Mouse (Mus musculus): Measurements from ENCODE around the gene Golga2. TPM values are rescaled to one million over a fixed set of nuclear protein-coding genes. Genes with fewer than 3 reads are reported as not detected.

Gene Golga2
- total RNA-seq (2012; rRNA removed) = 21.2 and 23.0 TPM in 2 replicates
- 15.4 and 17.0 TPM in 2 replicates for total RNA-seq (2014; rRNA removed)
- polyA plus RNA-seq (2012; ENCODE audit: insufficient read length, low read depth) = 27.1 and 31.3 TPM in 2 replicates

DNA sequence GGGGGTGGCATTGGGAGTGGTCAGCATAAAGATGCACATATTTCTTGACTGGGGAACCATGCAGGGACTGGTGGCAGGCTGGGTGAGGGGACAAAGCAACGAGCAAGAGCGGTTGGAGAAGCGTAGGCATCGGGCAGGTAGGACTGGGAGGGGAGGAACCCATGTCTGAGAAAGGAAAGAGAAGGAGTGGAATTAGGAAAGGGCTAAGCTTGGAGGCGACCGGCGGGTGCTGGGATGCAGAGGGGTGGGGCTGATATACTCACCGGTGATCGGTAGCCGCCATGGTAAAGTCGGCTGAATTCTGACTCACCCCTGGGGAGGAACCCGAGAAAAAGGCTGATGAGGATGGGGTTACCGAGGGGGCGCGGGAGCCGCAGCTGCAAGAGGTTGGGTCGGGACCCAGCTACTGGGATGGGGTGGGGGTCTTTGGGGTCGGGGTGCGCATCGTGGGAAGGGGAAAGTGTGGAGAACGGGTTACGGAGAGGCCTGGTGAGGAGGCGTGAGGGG is at the start of gene Golga2:
Gene Golga2, plus strand, starts transcription at position 51 of the 507 bp plus-strand sequence.
- H3K4me2 ChIP-seq (ENCODE audit: insufficient read depth, low read depth, poor library complexity, severe bottlenecking) = peak within 1 kb of the TSS; percentile 74

GRCm38 (mm10) chr2:32237571-32237970 is 49.6 kb upstream of the Golga2 start:
- TF ChIP-seq IRF4 (IDR thresholded peaks at IDR 0.05; ENCODE audit: low read depth, low read length) (no peak), TBP (conservative IDR thresholded peaks at IDR 0.05; ENCODE audit: low read depth, low read length) (no peak), SMC3 (IDR thresholded peaks at IDR 0.05; ENCODE audit: low read depth, low read length) (no peak), MAZ (IDR thresholded peaks at IDR 0.05; ENCODE audit: low read depth, low read length) (no peak), KAT2A (IDR thresholded peaks at IDR 0.05; ENCODE audit: insufficient replicate concordance, low read length) (no peak), UBTF (IDR thresholded peaks at IDR 0.05; ENCODE audit: low read depth, low read length) (no peak), GABPA (IDR thresholded peaks at IDR 0.05; ENCODE audit: insufficient replicate concordance, low read depth, low read length) (no peak), MXI1 (IDR thresholded peaks at IDR 0.05; ENCODE audit: low read depth, low read length) (no peak), CTCF (conservative IDR thresholded peaks at IDR 0.05 in 1 of 2, IDR thresholded peaks at IDR 0.05 in 1 of 2; ENCODE audit: low read depth in 2 of 2, low read length in 2 of 2) (no peak), EP300 (IDR thresholded peaks at IDR 0.05; ENCODE audit: low read length) (no peak), NELFE (IDR thresholded peaks at IDR 0.05; ENCODE audit: low read depth, low read length) (no peak), CHD2 (IDR thresholded peaks at IDR 0.05; ENCODE audit: low read length) (no peak), E2F4 (IDR thresholded peaks at IDR 0.05; ENCODE audit: insufficient replicate concordance, low read depth, low read length) (no peak), ZKSCAN1 (IDR thresholded peaks at IDR 0.05; ENCODE audit: borderline replicate concordance, low read depth, low read length) (no peak), USF2 (conservative IDR thresholded peaks at IDR 0.05; ENCODE audit: low read depth, low read length) (no peak)
- peak overlapping the region; percentile 76 for H3K9ac ChIP-seq (ENCODE audit: insufficient read depth, low read depth)
- peak overlapping the region; percentile 55 for H3K4me2 ChIP-seq (ENCODE audit: insufficient read depth, low read depth, poor library complexity, severe bottlenecking)
- H3K27ac ChIP-seq (ENCODE audit: insufficient read depth, low read depth) = no peak overlapping the region
- dilution Hi-C loops (cut with MboI; ENCODE audit: extremely low pct_ligation_motif_present, extremely low pct_unique_long_range_greater_than_20kb, low sequenced_read_pairs) = no loop called here
- H3K27me3 ChIP-seq (replicated peaks) = no peaks in the 10 kb centered on the region
- in situ Hi-C loops (cut with MboI; ENCODE audit: low pct_ligation_motif_present, low pct_unique_long_range_greater_than_20kb, low sequenced_read_pairs) = no loop called here
- peak overlapping the region; percentile 58 to 82 (median 75) for H3K4me3 ChIP-seq (replicated peaks in 1 of 3; ENCODE audit: low read depth in 2 of 3, low read length in 2 of 3, poor library complexity in 1 of 3)
- peaks cover 4 to 30% of the 10 kb centered on the region in 2 experiments; a peak in 2 of 4 replicates for H3K4me1 ChIP-seq (ENCODE audit: control insufficient read depth in 1 of 2, insufficient read depth in 2 of 2)
- peaks cover 14 to 58% of the 10 kb centered on the region in 2 experiments for H3K36me3 ChIP-seq (replicated peaks in 1 of 2; ENCODE audit: control insufficient read depth in 1 of 2, insufficient read depth in 1 of 2, low read length in 1 of 2)
- no peaks in the 10 kb centered on the region for H3K9me3 ChIP-seq (replicated peaks; ENCODE audit: low read length)
- DNase-seq (ENCODE audit: extremely low read depth) = no peak
- 0 out of 2 replicates have a peak, but pooled peaks cover 2% of the 10 kb centered on the region for H3K79me2 ChIP-seq (replicated peaks; ENCODE audit: control insufficient read depth, extremely low read depth, insufficient read depth, poor library complexity, severe bottlenecking)

More for the DNA sequence above, at the start of gene Golga2:
- peaks cover 4 to 34% of the 10 kb centered on the region in 2 experiments for H3K4me1 ChIP-seq (ENCODE audit: control insufficient read depth in 1 of 2, insufficient read depth in 2 of 2)
- DNase-seq (ENCODE audit: extremely low read depth) = no peak
- peak within 1 kb of the TSS; percentile 74 to 98 (median 76) for H3K4me3 ChIP-seq (replicated peaks in 1 of 3; ENCODE audit: low read depth in 2 of 3, low read length in 2 of 3, poor library complexity in 1 of 3)
- in situ Hi-C loops (cut with MboI; ENCODE audit: low pct_ligation_motif_present, low pct_unique_long_range_greater_than_20kb, low sequenced_read_pairs) (loop anchor here (10.0 kb wide), 1 partner anchor 153 kb away; no protein-coding TSS in a partner anchor), dilution Hi-C loops (cut with MboI; ENCODE audit: extremely low pct_ligation_motif_present, extremely low pct_unique_long_range_greater_than_20kb, low sequenced_read_pairs) (no loop called here)
- TF ChIP-seq MAX (IDR thresholded peaks at IDR 0.05; ENCODE audit: low read length) (no peak), POLR2A (IDR thresholded peaks at IDR 0.05; ENCODE audit: low read depth, low read length) (no peak), KAT2A (IDR thresholded peaks at IDR 0.05; ENCODE audit: insufficient replicate concordance, low read length) (no peak), MXI1 (IDR thresholded peaks at IDR 0.05; ENCODE audit: low read depth, low read length) (no peak), NELFE (IDR thresholded peaks at IDR 0.05; ENCODE audit: low read depth, low read length) (no peak), MYC (IDR thresholded peaks at IDR 0.05; ENCODE audit: low read depth, low read length) (no peak), ZMIZ1 (IDR thresholded peaks at IDR 0.05; ENCODE audit: low read depth, low read length) (no peak), RCOR1 (conservative IDR thresholded peaks at IDR 0.05; ENCODE audit: low read depth, low read length) (no peak), USF1 (IDR thresholded peaks at IDR 0.05; ENCODE audit: low read depth, low read length) (no peak), UBTF (IDR thresholded peaks at IDR 0.05; ENCODE audit: low read depth, low read length) (no peak), CHD1 (IDR thresholded peaks at IDR 0.05; ENCODE audit: low read depth, low read length) (no peak), ELF1 (IDR thresholded peaks at IDR 0.05; ENCODE audit: low read depth, low read length) (no peak), JUN (IDR thresholded peaks at IDR 0.05; ENCODE audit: insufficient read depth, low read depth, low read length) (no peak), BHLHE40 (IDR thresholded peaks at IDR 0.05; ENCODE audit: low read depth, low read length) (no peak), PAX5 (IDR thresholded peaks at IDR 0.05; ENCODE audit: low read length) (no peak), SIN3A (IDR thresholded peaks at IDR 0.05; ENCODE audit: low read length) (no peak), ZKSCAN1 (IDR thresholded peaks at IDR 0.05; ENCODE audit: borderline replicate concordance, low read depth, low read length) (no peak), ZNF384 (IDR thresholded peaks at IDR 0.05; ENCODE audit: low read depth, low read length) (no peak), EP300 (IDR thresholded peaks at IDR 0.05; ENCODE audit: low read length) (no peak), USF2 (conservative IDR thresholded peaks at IDR 0.05; ENCODE audit: low read depth, low read length) (no peak)
- H3K9me3 ChIP-seq (replicated peaks; ENCODE audit: low read length) = no peaks in the 10 kb centered on the region
- peaks cover 14 to 45% of the 10 kb centered on the region in 2 experiments for H3K36me3 ChIP-seq (replicated peaks in 1 of 2; ENCODE audit: control insufficient read depth in 1 of 2, insufficient read depth in 1 of 2, low read length in 1 of 2)
- no peak within 1 kb of the TSS for H3K27ac ChIP-seq (ENCODE audit: insufficient read depth, low read depth)
- H3K27me3 ChIP-seq (replicated peaks) = no peaks in the 10 kb centered on the region
- H3K9ac ChIP-seq (ENCODE audit: insufficient read depth, low read depth) = peak within 1 kb of the TSS; percentile 89
- H3K79me2 ChIP-seq (replicated peaks; ENCODE audit: control insufficient read depth, extremely low read depth, insufficient read depth, poor library complexity, severe bottlenecking) = peaks cover 34% of the 10 kb centered on the region
